Comparison of ENCODE assay signal across 9 mouse cellular contexts in genomic region chr9:16216235-16216634, GRCm38 (mm10).
DNase-seq lines count a peak whose midpoint lies in the region; ATAC-seq lines count a peak whose summit lies in the region.
"Had no signal": no experiment of that assay in that cellular context is flagged by ENCODE, and none has a peak within 500 bp of the region (broad histone marks: within the 10 kb centered on the region; RNA-seq: fewer than 3 reads in every experiment).

No protein-coding gene starts in this region.

- peak; percentile 44 for DNase-seq in adrenal gland, postnatal 10 days
- no peak for DNase-seq in adrenal gland, adult 8-10 months
- DNase-seq in thymus, postnatal 0 days (ENCODE audit: low spot score): peak; percentile 3
- DNase-seq in thymus, postnatal 14 days: no peak
- peak; percentile 21 for DNase-seq in ovary, postnatal 14 days (ENCODE audit: low spot score)
- DNase-seq in frontal cortex, adult 2 months (ENCODE audit: extremely low spot score in 1 of 2, low spot score in 1 of 2): no peak
- no peak for DNase-seq in left cerebral cortex, adult 18-20 months (ENCODE audit: low spot score in 2 of 2)

- WGBS in liver, embryonic 12.5 days (ENCODE audit: insufficient replicate concordance): 24% methylated on average over 6 of the region's 6 CpGs

- H3K9ac ChIP-seq in liver, embryonic 12.5 days: no peak overlapping the region
- H3K9ac ChIP-seq: embryonic facial prominence, embryonic 15.5 days had no signal

- no peak for ATAC-seq in liver, embryonic 12.5 days

- no peaks in the 10 kb centered on the region for H3K9me3 ChIP-seq in liver, embryonic 12.5 days (replicated peaks)
- H3K9me3 ChIP-seq: embryonic facial prominence, embryonic 15.5 days had no signal

- H3K27me3 ChIP-seq in liver, embryonic 12.5 days (replicated peaks): no peaks in the 10 kb centered on the region
- H3K27me3 ChIP-seq: embryonic facial prominence, embryonic 15.5 days had no signal

- H3K36me3 ChIP-seq in liver, embryonic 12.5 days: no peaks in the 10 kb centered on the region
- H3K36me3 ChIP-seq: embryonic facial prominence, embryonic 15.5 days had no signal

- H3K4me3 ChIP-seq in liver, embryonic 12.5 days: no peak overlapping the region
- H3K4me3 ChIP-seq: embryonic facial prominence, embryonic 15.5 days had no signal

- H3K4me2 ChIP-seq in liver, embryonic 12.5 days: no peak overlapping the region
- H3K4me2 ChIP-seq: embryonic facial prominence, embryonic 15.5 days had no signal

- peak overlapping the region; percentile 82 for H3K27ac ChIP-seq in liver, embryonic 12.5 days

- H3K4me1 ChIP-seq in liver, embryonic 12.5 days: peaks cover 52% of the 10 kb centered on the region
- H3K4me1 ChIP-seq: embryonic facial prominence, embryonic 15.5 days had no signal

Comparison
In these comparisons a context has a peak if more than half of its experiments do, and no peak if none do; other contexts are left out.
1. DNase-seq: peak in adrenal gland, postnatal 10 days (single experiment), thymus, postnatal 0 days (single experiment) and ovary, postnatal 14 days (single experiment); none in adrenal gland, adult 8-10 months (single experiment), thymus, postnatal 14 days (single experiment), frontal cortex, adult 2 months (0 of 2) and left cerebral cortex, adult 18-20 months (0 of 2).